ENCODE assay signal across 8 mouse cellular contexts in genomic region chr7:75586113-75586512, GRCm38 (mm10).
DNase-seq lines count a peak whose midpoint lies in the region; ATAC-seq and TF ChIP-seq lines count a peak whose summit lies in the region.

No protein-coding gene starts in this region.

- H3K9ac ChIP-seq in intestine, embryonic 16.5 days (ENCODE audit: low read depth, low read length), result no peak overlapping the region
- no peak overlapping the region for H3K9ac ChIP-seq in hindbrain, postnatal 0 days (replicated peaks; ENCODE audit: low read length)

- 0 out of 2 replicates have a peak overlapping the region, but pooled peaks have one; percentile 7 for H3K4me2 ChIP-seq in intestine, embryonic 16.5 days (ENCODE audit: low read depth, low read length)
- no peak overlapping the region for H3K4me2 ChIP-seq in hindbrain, postnatal 0 days (ENCODE audit: low read depth, low read length)

- DNase-seq in T-cell, adult 2 months (ENCODE audit: low spot score), result peak; percentile 86
- DNase-seq in retina, postnatal 1 day, result no peak
- no peak for DNase-seq in hindbrain, postnatal 0 days (ENCODE audit: low spot score)
- DNase-seq in urinary bladder, postnatal 10 days (ENCODE audit: low spot score), result no peak
- DNase-seq in left cerebral cortex, adult 9 months (ENCODE audit: low spot score in 2 of 2), result no peak

- WGBS in intestine, embryonic 16.5 days, result 67% methylated on average over 14 of the region's 14 CpGs
- WGBS in olfactory bulb, adult 2 months, result 71% methylated on average over 14 of the region's 14 CpGs
- WGBS in hindbrain, postnatal 0 days, result 70% methylated on average over 14 of the region's 14 CpGs

- H3K36me3 ChIP-seq in intestine, embryonic 16.5 days (ENCODE audit: control insufficient read depth, insufficient read depth, low read length), result no peaks in the 10 kb centered on the region; the same call in 1 of the 2 replicates
- H3K36me3 ChIP-seq in hindbrain, postnatal 0 days (ENCODE audit: insufficient read depth, low read length), result no peaks in the 10 kb centered on the region

- H3K9me3 ChIP-seq in intestine, embryonic 16.5 days (ENCODE audit: control insufficient read depth, low read length), result no peaks in the 10 kb centered on the region
- no peaks in the 10 kb centered on the region for H3K9me3 ChIP-seq in hindbrain, postnatal 0 days (ENCODE audit: low read length)

- no peak for TF ChIP-seq CTCF in olfactory bulb, adult 2 months (IDR thresholded peaks at IDR 0.05; ENCODE audit: insufficient read depth, low read depth, low read length)
- no peak for TF ChIP-seq CTCF in hindbrain, postnatal 0 days (IDR thresholded peaks at IDR 0.05; ENCODE audit: low read depth)

- no peaks in the 10 kb centered on the region for H3K27me3 ChIP-seq in intestine, embryonic 16.5 days (replicated peaks; ENCODE audit: control insufficient read depth, insufficient read depth, low read length)
- no peaks in the 10 kb centered on the region for H3K27me3 ChIP-seq in hindbrain, postnatal 0 days (ENCODE audit: insufficient read depth, low read length)

- no peak overlapping the region for H3K27ac ChIP-seq in intestine, embryonic 16.5 days (ENCODE audit: low read length)
- H3K27ac ChIP-seq in olfactory bulb, adult 2 months (ENCODE audit: insufficient read depth, low read depth, low read length), result no peak overlapping the region
- H3K27ac ChIP-seq in hindbrain, postnatal 0 days, result no peak overlapping the region

- ATAC-seq in CD4-positive, CD25-positive, alpha-beta regulatory T cell, adult 4 months, result peak; percentile 74
- 0 out of 2 replicates have a peak, but pooled peaks have one; percentile 52 for ATAC-seq in intestine, embryonic 16.5 days
- ATAC-seq in hindbrain, postnatal 0 days, result no peak

- no peak overlapping the region for H3K4me3 ChIP-seq in intestine, embryonic 16.5 days (ENCODE audit: low read length)
- H3K4me3 ChIP-seq in olfactory bulb, adult 2 months (ENCODE audit: insufficient read depth, low read depth, low read length), result peak overlapping the region; percentile 18; the same call in 1 of the 2 replicates
- H3K4me3 ChIP-seq in hindbrain, postnatal 0 days (ENCODE audit: low read length), result no peak overlapping the region

- no peaks in the 10 kb centered on the region for H3K4me1 ChIP-seq in intestine, embryonic 16.5 days (ENCODE audit: control insufficient read depth, insufficient read depth, low read length)
- peaks cover 4% of the 10 kb centered on the region for H3K4me1 ChIP-seq in olfactory bulb, adult 2 months (ENCODE audit: control insufficient read depth, insufficient read depth, low read length)
- no peaks in the 10 kb centered on the region for H3K4me1 ChIP-seq in hindbrain, postnatal 0 days (ENCODE audit: insufficient read depth, low read length)

- TF ChIP-seq POLR2A in olfactory bulb, adult 2 months (IDR thresholded peaks at IDR 0.05; ENCODE audit: insufficient read depth, low read depth, low read length), result no peak
